Mouse (Mus musculus) hindbrain, embryonic 13.5 days (tissue): ENCODE data around the gene Smoc2. TPM values are rescaled to one million over a fixed set of nuclear protein-coding genes. Genes with fewer than 3 reads are reported as not detected.

Experiments
- ATAC-seq: fragments of 200-750 bp; cut with Nextera tagmentation; 2 replicates; pipeline ENCODE4 v1.8.0; 2017; ENCODE audit warnings: moderate TSS enrichment; ENCODE audit not compliant: low FRiP score
- H3K27ac ChIP-seq: fragments of 300-500 bp; sonication (generic); 2 replicates; pipeline ENCODE4 v1.5.1; 2015; ENCODE audit warnings: inconsistent platforms, mild to moderate bottlenecking, moderate library complexity
- H3K27me3 ChIP-seq: fragments of 300-500 bp; sonication (generic); 2 replicates; pipeline ENCODE4 v1.6.1; 2015; ENCODE audit warnings: mild to moderate bottlenecking, inconsistent platforms
- H3K36me3 ChIP-seq: fragments of 300-500 bp; sonication (generic); 2 replicates; pipeline ENCODE4 v1.6.1; 2015; ENCODE audit warnings: mild to moderate bottlenecking, inconsistent platforms
- H3K4me1 ChIP-seq: fragments of 300-500 bp; sonication (generic); replicated peaks from 2 replicates; pipeline ENCODE4 v1.6.1; 2015; ENCODE audit warnings: inconsistent platforms
- H3K4me2 ChIP-seq: fragments of 300-500 bp; sonication (generic); 2 replicates; pipeline ENCODE4 v1.6.1; 2015; ENCODE audit warnings: inconsistent platforms, mild to moderate bottlenecking, moderate library complexity
- H3K4me3 ChIP-seq: fragments of 300-500 bp; sonication (generic); 2 replicates; pipeline ENCODE4 v1.5.1; 2015; ENCODE audit warnings: mild to moderate bottlenecking, inconsistent platforms
- H3K9ac ChIP-seq: fragments of 300-500 bp; sonication (generic); 2 replicates; pipeline ENCODE4 v1.6.1; 2015; ENCODE audit warnings: mild to moderate bottlenecking, inconsistent platforms
- H3K9me3 ChIP-seq: fragments of 300-500 bp; sonication (generic); 2 replicates; pipeline ENCODE4 v1.6.1; 2016; ENCODE audit warnings: inconsistent platforms
- WGBS: fragments of 180-500 bp; shearing (Covaris S2); methylation state at CpG from one replicate; pipeline ENCODE4 v1.1.7; 2015; 5-methylcytosine and 5-hydroxymethylcytosine counted together
- polyA plus RNA-seq: library from polyadenylated mRNA; unstranded; fragments of >200 nt; fragmentation: Nextera tagmentation; extraction: Ambion mirVana; gene quantifications from 2 replicates; pipeline ENCODE4 v1.2.1, GENCODE M21; 2015

Gene Smoc2
- polyA plus RNA-seq: 4.4 and 7.0 TPM in 2 replicates

GRCm38 (mm10) chr17:14279177-14279965 lies at the start of gene Smoc2:
Gene Smoc2 (plus strand): TSS chr17:14279506.
- Histone ChIP-seq H3K27me3 (peaks cover 76% of the 10 kb centered on the region), H3K36me3 (no peaks in the 10 kb centered on the region), H3K9me3 (no peaks in the 10 kb centered on the region), H3K4me3 (peak within 1 kb of the TSS; percentile 53), H3K4me2 (peak within 1 kb of the TSS; percentile 94), H3K4me1 (peaks cover 23% of the 10 kb centered on the region), H3K9ac (peak within 1 kb of the TSS; percentile 65), H3K27ac (no peak within 1 kb of the TSS)
- under 1% methylated on average over 56 of the region's 61 CpGs for WGBS
- ATAC-seq: peak; percentile 84

- 0 out of 2 replicates have a peak, but pooled peaks have one; percentile 40 for ATAC-seq
- Histone ChIP-seq H3K27me3 (peaks cover 8% of the 10 kb centered on the region; the same call in 1 of the 2 replicates), H3K9ac (peak overlapping the region; percentile 35; the same call in 1 of the 2 replicates), H3K4me3 (no peak overlapping the region), H3K36me3 (no peaks in the 10 kb centered on the region), H3K4me2 (no peak overlapping the region), H3K9me3 (no peaks in the 10 kb centered on the region), H3K4me1 (peaks cover 11% of the 10 kb centered on the region), H3K27ac (no peak overlapping the region)
- 22% methylated on average over 13 of the region's 13 CpGs for WGBS
Observed at GRCm38 (mm10) chr17:14230698-14231430, 48.4 kb upstream of the Smoc2 start.

GRCm38 (mm10) chr17:14232629-14233028 lies 46.7 kb upstream of the Smoc2 start:
- no peaks in the 10 kb centered on the region for H3K36me3 ChIP-seq
- H3K4me2 ChIP-seq: no peak overlapping the region
- WGBS: 51% methylated on average over 3 of the region's 3 CpGs
- H3K9me3 ChIP-seq: no peaks in the 10 kb centered on the region
- no peak overlapping the region for H3K27ac ChIP-seq
- peaks cover 11% of the 10 kb centered on the region for H3K4me1 ChIP-seq
- H3K4me3 ChIP-seq: no peak overlapping the region
- 0 out of 2 replicates have a peak, but pooled peaks have one; percentile 15 for ATAC-seq
- peaks cover 3% of the 10 kb centered on the region; the same call in 1 of the 2 replicates for H3K27me3 ChIP-seq
- no peak overlapping the region for H3K9ac ChIP-seq

- no peak overlapping the region for H3K9ac ChIP-seq
- peaks cover 11% of the 10 kb centered on the region for H3K4me1 ChIP-seq
- no peak overlapping the region for H3K4me3 ChIP-seq
- no peak overlapping the region for H3K27ac ChIP-seq
- H3K9me3 ChIP-seq: no peaks in the 10 kb centered on the region
- H3K4me2 ChIP-seq: no peak overlapping the region
- 62% methylated on average over 4 of the region's 4 CpGs for WGBS
- H3K27me3 ChIP-seq: peaks cover 3% of the 10 kb centered on the region; the same call in 1 of the 2 replicates
- H3K36me3 ChIP-seq: no peaks in the 10 kb centered on the region
- ATAC-seq: no peak
Observed at GRCm38 (mm10) chr17:14233658-14234057, 45.6 kb upstream of the Smoc2 start.

- peaks cover 11% of the 10 kb centered on the region for H3K4me1 ChIP-seq
- H3K9ac ChIP-seq: no peak overlapping the region
- no peak overlapping the region for H3K4me2 ChIP-seq
- no peak overlapping the region for H3K27ac ChIP-seq
- peaks cover 3% of the 10 kb centered on the region; the same call in 1 of the 2 replicates for H3K27me3 ChIP-seq
- no peaks in the 10 kb centered on the region for H3K9me3 ChIP-seq
- WGBS: 71% methylated on average over 12 of the region's 12 CpGs
- no peaks in the 10 kb centered on the region for H3K36me3 ChIP-seq
- H3K4me3 ChIP-seq: no peak overlapping the region
- no peak for ATAC-seq
Observed at GRCm38 (mm10) chr17:14234774-14235389, 44.4 kb upstream of the Smoc2 start.

GRCm38 (mm10) chr17:14237134-14237533 lies 42.2 kb upstream of the Smoc2 start:
- H3K36me3 ChIP-seq: no peaks in the 10 kb centered on the region
- H3K4me3 ChIP-seq: no peak overlapping the region
- ATAC-seq: no peak
- WGBS: 80% methylated on average over 6 of the region's 6 CpGs
- no peak overlapping the region for H3K9ac ChIP-seq
- no peaks in the 10 kb centered on the region for H3K27me3 ChIP-seq
- H3K4me2 ChIP-seq: no peak overlapping the region
- no peaks in the 10 kb centered on the region for H3K9me3 ChIP-seq
- H3K4me1 ChIP-seq: no peaks in the 10 kb centered on the region
- no peak overlapping the region for H3K27ac ChIP-seq

GRCm38 (mm10) chr17:14239960-14240359 lies 39.3 kb upstream of the Smoc2 start:
- no peak overlapping the region for H3K27ac ChIP-seq
- no peak overlapping the region for H3K4me3 ChIP-seq
- no peak for ATAC-seq

GRCm38 (mm10) chr17:14242634-14243033 lies 36.7 kb upstream of the Smoc2 start:
- WGBS: 87% methylated on average over 8 of the region's 8 CpGs
- no peak for ATAC-seq
- H3K4me1 ChIP-seq: no peaks in the 10 kb centered on the region
- no peak overlapping the region for H3K27ac ChIP-seq
- H3K4me3 ChIP-seq: no peak overlapping the region
- H3K36me3 ChIP-seq: no peaks in the 10 kb centered on the region
- no peak overlapping the region for H3K9ac ChIP-seq
- no peaks in the 10 kb centered on the region for H3K9me3 ChIP-seq
- no peaks in the 10 kb centered on the region for H3K27me3 ChIP-seq
- H3K4me2 ChIP-seq: no peak overlapping the region

More at GRCm38 (mm10) chr17:14239960-14240359, 39.3 kb upstream of the Smoc2 start:
- Histone ChIP-seq H3K36me3 (no peaks in the 10 kb centered on the region), H3K4me2 (no peak overlapping the region), H3K4me1 (no peaks in the 10 kb centered on the region), H3K9ac (no peak overlapping the region), H3K27me3 (no peaks in the 10 kb centered on the region), H3K9me3 (no peaks in the 10 kb centered on the region)
- WGBS: 87% methylated on average over 10 of the region's 10 CpGs

- no peak overlapping the region for H3K9ac ChIP-seq
- H3K4me1 ChIP-seq: no peaks in the 10 kb centered on the region
- no peak for ATAC-seq
- no peak overlapping the region for H3K4me3 ChIP-seq
- no peaks in the 10 kb centered on the region for H3K27me3 ChIP-seq
- no peaks in the 10 kb centered on the region for H3K36me3 ChIP-seq
- H3K9me3 ChIP-seq: no peaks in the 10 kb centered on the region
- H3K27ac ChIP-seq: no peak overlapping the region
- WGBS: 70% methylated on average over 11 of the region's 11 CpGs
- no peak overlapping the region for H3K4me2 ChIP-seq
Observed at GRCm38 (mm10) chr17:14244195-14244965, 34.9 kb upstream of the Smoc2 start.

GRCm38 (mm10) chr17:14246266-14246665 lies 33.0 kb upstream of the Smoc2 start:
- no peak for ATAC-seq
- Histone ChIP-seq H3K9ac (no peak overlapping the region), H3K27ac (no peak overlapping the region)

GRCm38 (mm10) chr17:14247931-14248330 lies 31.4 kb upstream of the Smoc2 start:
- Histone ChIP-seq H3K9ac (no peak overlapping the region), H3K4me3 (no peak overlapping the region), H3K4me1 (no peaks in the 10 kb centered on the region), H3K36me3 (no peaks in the 10 kb centered on the region), H3K4me2 (no peak overlapping the region), H3K27me3 (no peaks in the 10 kb centered on the region), H3K27ac (no peak overlapping the region), H3K9me3 (no peaks in the 10 kb centered on the region)
- WGBS: 92% methylated on average over 8 of the region's 8 CpGs
- no peak for ATAC-seq

More at GRCm38 (mm10) chr17:14246266-14246665, 33.0 kb upstream of the Smoc2 start:
- Histone ChIP-seq H3K27me3 (no peaks in the 10 kb centered on the region), H3K9me3 (no peaks in the 10 kb centered on the region), H3K4me2 (no peak overlapping the region), H3K4me3 (no peak overlapping the region), H3K36me3 (no peaks in the 10 kb centered on the region), H3K4me1 (no peaks in the 10 kb centered on the region)
- 95% methylated on average over 2 of the region's 2 CpGs for WGBS
